Mouse (Mus musculus) spleen, postnatal 14 days (tissue): Measurements from ENCODE around the gene Mertk.

Experiments
- DNase-seq, 2 experiments: peaks; one replicate each; pipeline ENCODE4 v3.0.0; 2021 to 2022; ENCODE audit warnings: low spot score in 2 of 2

Gene Mertk

GRCm38 (mm10) chr2:128722106-128722710 is 23.5 kb downstream of the Mertk start:
- DNase-seq, result no peak

- no peak for DNase-seq
Observed at GRCm38 (mm10) chr2:128726067-128726466, 27.3 kb downstream of the Mertk start.

GRCm38 (mm10) chr2:128726626-128727025 is 27.9 kb downstream of the Mertk start:
- DNase-seq, result no peak

GRCm38 (mm10) chr2:128727552-128727951 is 28.8 kb downstream of the Mertk start:
- no peak for DNase-seq

GRCm38 (mm10) chr2:128728066-128728465 is 29.3 kb downstream of the Mertk start:
- DNase-seq, result no peak

GRCm38 (mm10) chr2:128729141-128729540 is 30.4 kb downstream of the Mertk start:
- no peak for DNase-seq

- no peak for DNase-seq
Observed at GRCm38 (mm10) chr2:128731514-128731913, 32.8 kb downstream of the Mertk start.

GRCm38 (mm10) chr2:128731951-128732350 is 33.2 kb downstream of the Mertk start:
- no peak for DNase-seq

GRCm38 (mm10) chr2:128735089-128735488 is 36.3 kb downstream of the Mertk start:
- no peak for DNase-seq

- DNase-seq, result no peak
Observed at GRCm38 (mm10) chr2:128737051-128737450, 38.3 kb downstream of the Mertk start.

- DNase-seq, result no peak
Observed at GRCm38 (mm10) chr2:128737796-128738195, 39.0 kb downstream of the Mertk start.

GRCm38 (mm10) chr2:128738725-128739258 is 40.0 kb downstream of the Mertk start:
- DNase-seq, result no peak

GRCm38 (mm10) chr2:128745879-128746620 is 47.3 kb downstream of the Mertk start:
- no peak for DNase-seq

GRCm38 (mm10) chr2:128746621-128747151 is 47.9 kb downstream of the Mertk start:
- DNase-seq, result no peak

- DNase-seq, result no peak
Observed at GRCm38 (mm10) chr2:128747433-128748028, 48.8 kb downstream of the Mertk start.

- DNase-seq, result no peak
Observed at GRCm38 (mm10) chr2:128748171-128748570, 49.4 kb downstream of the Mertk start.

- DNase-seq, result no peak
Observed at GRCm38 (mm10) chr2:128751030-128751429, 52.3 kb downstream of the Mertk start.

GRCm38 (mm10) chr2:128753295-128753873 is 54.6 kb downstream of the Mertk start:
- no peak for DNase-seq

- DNase-seq, result no peak
Observed at GRCm38 (mm10) chr2:128755149-128755691, 56.5 kb downstream of the Mertk start.

GRCm38 (mm10) chr2:128758724-128759340 is 60.1 kb downstream of the Mertk start:
- no peak for DNase-seq

- no peak for DNase-seq
Observed at GRCm38 (mm10) chr2:128762008-128762407, 63.3 kb downstream of the Mertk start.
